Mouse (Mus musculus): Measurements from ENCODE around the gene Soat2. TPM values are rescaled to one million over a fixed set of nuclear protein-coding genes. Genes with fewer than 3 reads are reported as not detected.

Soat2 gene
- polyA plus RNA-seq (2015; fragmentation: Nextera tagmentation; extraction: Ambion mirVana) = 0.33 and 1.1 TPM in 2 replicates

GRCm38 (mm10) chr15:102150301-102151135, at the start of gene Soat2:
Gene Soat2, plus strand, starts transcription at chr15:102150526.
- Histone ChIP-seq H3K36me3 (no peaks in the 10 kb centered on the region), H3K27me3 (peaks cover 7% of the 10 kb centered on the region), H3K9ac (0 out of 2 replicates have a peak within 1 kb of the TSS, but pooled peaks have one; percentile 12), H3K4me1 (peaks cover 35% of the 10 kb centered on the region), H3K27ac (peak within 1 kb of the TSS; percentile 56; the same call in 1 of the 2 replicates), H3K9me3 (replicated peaks) (no peaks in the 10 kb centered on the region), H3K4me2 (peak within 1 kb of the TSS; percentile 20; the same call in 1 of the 2 replicates), H3K4me3 (replicated peaks) (no peak within 1 kb of the TSS)
- WGBS = 39% methylated on average over 20 of the region's 20 CpGs
- ATAC-seq (replicated peaks; ENCODE audit: low FRiP score) = peak; percentile 65

GRCm38 (mm10) chr15:102100996-102101671, 49.2 kb upstream of the Soat2 start:
- 17% methylated on average over 10 of the region's 10 CpGs for WGBS
- peaks cover 92% of the 10 kb centered on the region for H3K4me1 ChIP-seq
- peak overlapping the region; percentile 91 for H3K4me2 ChIP-seq
- ATAC-seq (replicated peaks; ENCODE audit: low FRiP score) = 0 out of 2 replicates have a peak, but pooled peaks have one; percentile 14
- H3K4me3 ChIP-seq (replicated peaks) = peak overlapping the region; percentile 66
- H3K9ac ChIP-seq = peak overlapping the region; percentile 69
- H3K27me3 ChIP-seq = no peaks in the 10 kb centered on the region
- H3K27ac ChIP-seq = peak overlapping the region; percentile 97
- H3K9me3 ChIP-seq (replicated peaks) = no peaks in the 10 kb centered on the region
- H3K36me3 ChIP-seq = peaks cover 26% of the 10 kb centered on the region

- Histone ChIP-seq H3K27ac (peak overlapping the region; percentile 97), H3K4me1 (peaks cover 95% of the 10 kb centered on the region), H3K9me3 (replicated peaks) (no peaks in the 10 kb centered on the region), H3K27me3 (no peaks in the 10 kb centered on the region), H3K9ac (peak overlapping the region; percentile 69), H3K4me3 (replicated peaks) (peak overlapping the region; percentile 66), H3K4me2 (peak overlapping the region; percentile 91), H3K36me3 (peaks cover 24% of the 10 kb centered on the region)
- 15% methylated on average over 11 of the region's 11 CpGs for WGBS
- ATAC-seq (replicated peaks; ENCODE audit: low FRiP score) = peak; percentile 9; the same call in 1 of the 2 replicates
Measured at GRCm38 (mm10) chr15:102101672-102102541, 48.4 kb upstream of the Soat2 start.

- ATAC-seq (replicated peaks; ENCODE audit: low FRiP score) = peak; percentile 35
- peak overlapping the region; percentile 66 for H3K4me3 ChIP-seq (replicated peaks)
- peak overlapping the region; percentile 97 for H3K27ac ChIP-seq
- 2% methylated on average over 6 of the region's 6 CpGs for WGBS
- peak overlapping the region; percentile 59 for H3K9ac ChIP-seq
- peaks cover 24% of the 10 kb centered on the region for H3K36me3 ChIP-seq
- peaks cover 98% of the 10 kb centered on the region for H3K4me1 ChIP-seq
- H3K4me2 ChIP-seq = peak overlapping the region; percentile 91
- H3K27me3 ChIP-seq = no peaks in the 10 kb centered on the region
- no peaks in the 10 kb centered on the region for H3K9me3 ChIP-seq (replicated peaks)
Measured at GRCm38 (mm10) chr15:102102548-102103121, 47.7 kb upstream of the Soat2 start.

- ATAC-seq (replicated peaks; ENCODE audit: low FRiP score) = peak; percentile 6
- Histone ChIP-seq H3K9me3 (replicated peaks) (no peaks in the 10 kb centered on the region), H3K4me2 (peak overlapping the region; percentile 91), H3K4me3 (replicated peaks) (peak overlapping the region; percentile 66), H3K27me3 (no peaks in the 10 kb centered on the region), H3K27ac (peak overlapping the region; percentile 97), H3K9ac (peak overlapping the region; percentile 59), H3K4me1 (peaks cover 98% of the 10 kb centered on the region), H3K36me3 (peaks cover 24% of the 10 kb centered on the region)
- 3% methylated on average over 14 of the region's 14 CpGs for WGBS
Measured at GRCm38 (mm10) chr15:102103371-102103946, 46.9 kb upstream of the Soat2 start.

- ATAC-seq (replicated peaks; ENCODE audit: low FRiP score) = peak; percentile 2
- Histone ChIP-seq H3K4me2 (peak overlapping the region; percentile 91), H3K4me3 (replicated peaks) (peak overlapping the region; percentile 66), H3K4me1 (peaks cover 98% of the 10 kb centered on the region), H3K36me3 (peaks cover 30% of the 10 kb centered on the region), H3K9ac (peak overlapping the region; percentile 59), H3K9me3 (replicated peaks) (no peaks in the 10 kb centered on the region), H3K27ac (peak overlapping the region; percentile 97), H3K27me3 (no peaks in the 10 kb centered on the region)
- WGBS = 12% methylated on average over 12 of the region's 12 CpGs
Measured at GRCm38 (mm10) chr15:102103947-102104555, 46.3 kb upstream of the Soat2 start.

- Histone ChIP-seq H3K4me3 (replicated peaks) (peak overlapping the region; percentile 18), H3K9me3 (replicated peaks) (no peaks in the 10 kb centered on the region), H3K36me3 (peaks cover 43% of the 10 kb centered on the region), H3K4me2 (peak overlapping the region; percentile 91), H3K27ac (peak overlapping the region; percentile 66), H3K4me1 (peaks cover 96% of the 10 kb centered on the region), H3K9ac (no peak overlapping the region), H3K27me3 (no peaks in the 10 kb centered on the region)
- WGBS = 30% methylated on average over 5 of the region's 5 CpGs
- no peak for ATAC-seq (replicated peaks; ENCODE audit: low FRiP score)
Measured at GRCm38 (mm10) chr15:102105360-102105759, 45.0 kb upstream of the Soat2 start.

GRCm38 (mm10) chr15:102105764-102106730, 44.3 kb upstream of the Soat2 start:
- Histone ChIP-seq H3K4me3 (replicated peaks) (peak overlapping the region; percentile 31), H3K9ac (no peak overlapping the region), H3K36me3 (peaks cover 50% of the 10 kb centered on the region), H3K27ac (peak overlapping the region; percentile 41; the same call in 1 of the 2 replicates), H3K27me3 (no peaks in the 10 kb centered on the region), H3K4me2 (peak overlapping the region; percentile 91), H3K9me3 (replicated peaks) (no peaks in the 10 kb centered on the region), H3K4me1 (peaks cover 96% of the 10 kb centered on the region)
- ATAC-seq (replicated peaks; ENCODE audit: low FRiP score) = no peak
- WGBS = 26% methylated on average over 18 of the region's 18 CpGs

GRCm38 (mm10) chr15:102106754-102107456, 43.4 kb upstream of the Soat2 start:
- ATAC-seq (replicated peaks; ENCODE audit: low FRiP score) = no peak
- Histone ChIP-seq H3K27ac (no peak overlapping the region), H3K9me3 (replicated peaks) (no peaks in the 10 kb centered on the region), H3K4me1 (peaks cover 96% of the 10 kb centered on the region), H3K4me2 (peak overlapping the region; percentile 91), H3K36me3 (peaks cover 58% of the 10 kb centered on the region), H3K9ac (no peak overlapping the region), H3K4me3 (replicated peaks) (peak overlapping the region; percentile 31), H3K27me3 (no peaks in the 10 kb centered on the region)
- WGBS = 26% methylated on average over 38 of the region's 38 CpGs
